Mouse (Mus musculus) layer of hippocampus, adult 18-20 months (tissue): ENCODE data around the gene Olfr262. TPM values are rescaled to one million over a fixed set of nuclear protein-coding genes. Genes with fewer than 3 reads are reported as not detected.
"Not testable (repeated sequence)": the region's sequence is repeated elsewhere in the genome, so short reads cannot be mapped to it uniquely, and the experiment has no call there.

ENCODE experiments used
- DNase-seq, 2 experiments: peaks; one replicate each; pipeline ENCODE4 v3.0.0; 2022; ENCODE audit warnings: low spot score in 2 of 2
- long read RNA-seq: library from polyadenylated mRNA; stranded (forward); transcript quantifications from one replicate; pipeline ENCODE4 v2.0.0, GENCODE M21; 2021
- total RNA-seq, 2 experiments: library from RNA; stranded (reverse); gene quantifications; 2 replicates each; pipeline ENCODE4 v1.2.3; 2021

Gene Olfr262
- total RNA-seq = not detected
- long read RNA-seq = 0 reads

- no peak for DNase-seq
Observed at GRCm38 (mm10) chr19:12241559-12241958, at the start of gene Olfr262. Olfr262 (minus strand) TSS chr19:12241659.

- no peak for DNase-seq
Observed at GRCm38 (mm10) chr19:12279554-12279953, 38.1 kb upstream of the Olfr262 start, which contains the start of gene Olfr1434. Olfr1434 (plus strand) TSS chr19:12279854.

- no peak for DNase-seq
Observed at GRCm38 (mm10) chr19:12260732-12261131, 19.3 kb upstream of the Olfr262 start, which contains the start of gene Olfr235. Olfr235 (plus strand) TSS chr19:12261032.

- DNase-seq = not testable (repeated sequence)
Observed at GRCm38 (mm10) chr19:12232496-12232895, 9.0 kb downstream of the Olfr262 start, which contains the start of gene Olfr1432. Olfr1432 (minus strand) TSS chr19:12232596.

GRCm38 (mm10) chr19:12200334-12200733, 41.1 kb downstream of the Olfr262 start, which contains the start of gene Olfr1431:
Olfr1431 (plus strand) TSS chr19:12200634.
- DNase-seq = no peak

- not testable (repeated sequence) for DNase-seq
Observed at GRCm38 (mm10) chr19:12199076-12199475, 42.4 kb downstream of the Olfr262 start.

Other genes starting within 250 kb of the Olfr262 start
- gene Olfr1423, start 200.3 kb downstream of the Olfr262 start, total RNA-seq = not detected
- gene Olfr1424, start 179.0 kb downstream of the Olfr262 start, total RNA-seq = not detected
- not detected for gene Olfr1425, start 163.9 kb downstream of the Olfr262 start, total RNA-seq
- gene Olfr1426, start 149.6 kb downstream of the Olfr262 start, total RNA-seq = not detected
- not detected for gene Olfr1427, start 138.3 kb downstream of the Olfr262 start, total RNA-seq
- not detected for gene Olfr1428, start 125.8 kb downstream of the Olfr262 start, total RNA-seq
- gene Olfr76, start 118.5 kb downstream of the Olfr262 start, total RNA-seq = not detected
- not detected for gene Olfr1555-ps1, start 71.5 kb downstream of the Olfr262 start, total RNA-seq
- not detected for gene Olfr1431, start 41.0 kb downstream of the Olfr262 start, total RNA-seq
- gene Olfr1432, start 9.1 kb downstream of the Olfr262 start, total RNA-seq = not detected
- not detected for gene Olfr235, start 19.4 kb upstream of the Olfr262 start, total RNA-seq
- not detected for gene Olfr1434, start 38.2 kb upstream of the Olfr262 start, total RNA-seq
- gene Olfr1436, start 57.5 kb upstream of the Olfr262 start, total RNA-seq = not detected
- not detected for gene Olfr1437, start 83.4 kb upstream of the Olfr262 start, total RNA-seq
- gene Olfr1438-ps1, start 94.3 kb upstream of the Olfr262 start, total RNA-seq = not detected
- not detected for gene Olfr1440, start 145.6 kb upstream of the Olfr262 start, total RNA-seq
- gene Olfr1441, start 175.8 kb upstream of the Olfr262 start, total RNA-seq = not detected
- not detected for gene Pfpl, start 186.2 kb upstream of the Olfr262 start, total RNA-seq
- gene Mpeg1, start 219.1 kb upstream of the Olfr262 start, total RNA-seq = 1 to 10 TPM; 7.8 to 9.4 TPM